Mouse (Mus musculus) heart, embryonic 11.5 days (tissue): ENCODE measurements around the gene Nxf1. TPM values are rescaled to one million over a fixed set of nuclear protein-coding genes. Genes with fewer than 3 reads are reported as not detected.
"Not testable (repeated sequence)": the region's sequence is repeated elsewhere in the genome, so short reads cannot be mapped to it uniquely, and the experiment has no call there.

Experiments
- ATAC-seq: fragments of 200-750 bp; cut with Nextera tagmentation; replicated peaks from 2 replicates; pipeline ENCODE4 v1.8.0; 2017; ENCODE audit warnings: moderate library complexity; ENCODE audit not compliant: insufficient number of reproducible peaks, low FRiP score, low TSS enrichment
- H3K27ac ChIP-seq: fragments of 300-500 bp; sonication (generic); 2 replicates; pipeline ENCODE4 v1.5.1; 2014; ENCODE audit warnings: mild to moderate bottlenecking, low read depth, low read length
- H3K27me3 ChIP-seq: fragments of 300-500 bp; sonication (generic); 2 replicates; pipeline ENCODE4 v1.6.1; 2014; ENCODE audit warnings: mild to moderate bottlenecking, low read length, mixed read lengths; ENCODE audit not compliant: control insufficient read depth, insufficient read depth
- H3K36me3 ChIP-seq: fragments of 300-500 bp; sonication (generic); 2 replicates; pipeline ENCODE4 v1.6.1; 2014; ENCODE audit warnings: mild to moderate bottlenecking, low read length, moderate library complexity, mixed read lengths; ENCODE audit not compliant: control insufficient read depth, insufficient read depth
- H3K4me1 ChIP-seq: fragments of 300-500 bp; sonication (generic); 2 replicates; pipeline ENCODE4 v1.6.1; 2014; ENCODE audit warnings: low read length; ENCODE audit not compliant: control insufficient read depth, insufficient read depth
- H3K4me2 ChIP-seq: fragments of 300-500 bp; sonication (generic); 2 replicates; pipeline ENCODE4 v1.6.1; 2014; ENCODE audit warnings: mild to moderate bottlenecking, moderate library complexity
- H3K4me3 ChIP-seq: fragments of 300-500 bp; sonication (generic); 2 replicates; pipeline ENCODE4 v1.5.1; 2014; ENCODE audit warnings: low read depth, low read length
- H3K9ac ChIP-seq: fragments of 300-500 bp; sonication (generic); 2 replicates; pipeline ENCODE4 v1.6.1; 2014; ENCODE audit warnings: mild to moderate bottlenecking, low read depth, low read length, moderate library complexity
- H3K9me3 ChIP-seq: fragments of 300-500 bp; sonication (generic); replicated peaks from 2 replicates; pipeline ENCODE4 v1.6.1; 2016; ENCODE audit warnings: low read length; ENCODE audit not compliant: control insufficient read depth
- WGBS: fragments of 180-500 bp; shearing (Covaris S2); extraction: QIAGEN DNeasy Blood & Tissue Kit; methylation state at CpG from one replicate; pipeline ENCODE4 v1.1.7; 2014; ENCODE audit not compliant: insufficient replicate concordance; 5-methylcytosine and 5-hydroxymethylcytosine counted together
- polyA plus RNA-seq: library from polyadenylated mRNA; unstranded; fragments of >200 nt; fragmentation: Nextera tagmentation; extraction: Ambion mirVana; gene quantifications from 2 replicates; pipeline ENCODE4 v1.2.1, GENCODE M21; 2014

Gene Nxf1
- polyA plus RNA-seq, 1 experiment from 2014 or later = 126 TPM

DNA sequence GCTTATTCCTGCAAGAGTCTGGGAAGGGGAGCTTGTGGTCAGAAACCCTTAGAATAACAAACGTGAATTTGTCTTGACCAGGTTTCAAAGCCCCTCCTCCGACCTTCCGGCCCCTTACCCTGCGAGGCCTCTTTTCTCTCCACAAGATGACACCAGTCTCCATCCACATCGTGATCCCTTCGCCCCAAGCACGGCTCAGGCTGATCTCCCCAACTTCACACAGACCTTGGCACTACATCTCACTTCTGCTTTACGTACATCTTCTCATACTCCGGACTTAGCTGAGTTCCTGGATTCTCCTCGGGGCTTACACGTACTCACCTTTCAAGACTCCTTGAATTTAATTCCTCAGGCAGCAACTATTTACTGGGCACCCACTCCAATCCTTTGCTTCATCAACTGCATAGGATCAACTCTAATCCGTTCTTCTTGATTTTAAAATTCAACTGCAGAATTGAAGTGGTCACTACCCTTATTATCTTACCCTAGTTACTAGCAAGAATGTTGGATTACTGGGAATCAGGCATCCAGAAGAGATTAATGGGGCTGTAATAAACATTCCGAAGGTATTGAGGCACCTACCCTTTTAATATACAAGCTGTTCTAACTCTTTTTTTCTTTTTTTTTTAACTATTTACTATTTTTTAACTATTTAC lies 42.7 kb upstream of the Nxf1 start:
- no peaks in the 10 kb centered on the region for H3K9me3 ChIP-seq
- H3K27me3 ChIP-seq = no peaks in the 10 kb centered on the region
- peak overlapping the region; percentile 88 for H3K27ac ChIP-seq
- H3K4me1 ChIP-seq = peaks cover 17% of the 10 kb centered on the region
- peak overlapping the region; percentile 72 for H3K4me3 ChIP-seq
- H3K36me3 ChIP-seq = peaks cover 18% of the 10 kb centered on the region
- WGBS = 8% methylated on average over 13 of the region's 13 CpGs
- H3K4me2 ChIP-seq = peak overlapping the region; percentile 68
- ATAC-seq = no peak
- peak overlapping the region; percentile 90 for H3K9ac ChIP-seq

DNA sequence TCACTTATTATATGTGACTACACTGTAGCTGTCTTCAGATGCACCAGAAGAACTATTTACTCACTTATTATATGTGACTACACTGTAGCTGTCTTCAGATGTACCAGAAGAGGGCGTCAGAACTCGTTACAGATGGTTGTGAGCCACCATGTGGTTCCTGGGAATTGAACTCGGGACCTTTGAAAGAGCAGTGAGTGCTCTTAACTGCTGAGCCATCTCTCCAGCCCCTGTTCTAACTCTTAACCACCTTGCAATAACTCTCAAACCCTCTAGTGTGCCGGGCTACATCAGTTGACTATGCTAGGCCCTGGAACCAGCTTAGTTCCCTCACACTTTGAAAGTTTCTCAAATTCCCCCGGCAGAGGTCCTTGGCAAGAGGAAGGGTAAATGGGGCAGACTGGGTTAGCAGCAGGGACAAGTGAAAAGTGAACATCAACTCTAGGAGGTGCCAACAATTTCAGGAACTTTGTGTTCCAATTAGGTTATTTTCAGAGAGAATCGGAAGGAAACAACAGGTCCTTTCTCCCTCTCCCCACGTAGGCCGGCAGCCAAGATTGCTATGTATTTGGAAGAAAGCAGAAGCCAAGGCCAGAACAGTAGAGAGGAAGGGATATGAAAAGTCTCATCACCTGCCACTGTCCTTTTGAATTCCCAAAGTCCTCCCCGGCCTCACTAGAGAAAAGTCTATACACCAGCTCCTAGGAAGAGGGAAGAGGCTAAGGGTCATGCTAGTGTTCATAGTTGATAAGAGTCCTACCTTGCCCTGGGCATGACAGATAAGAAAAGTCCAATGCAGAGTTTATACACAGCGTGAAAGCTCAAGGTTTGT lies 42.0 kb upstream of the Nxf1 start:
- Histone ChIP-seq H3K27ac (peak overlapping the region; percentile 86), H3K9me3 (no peaks in the 10 kb centered on the region)

DNA sequence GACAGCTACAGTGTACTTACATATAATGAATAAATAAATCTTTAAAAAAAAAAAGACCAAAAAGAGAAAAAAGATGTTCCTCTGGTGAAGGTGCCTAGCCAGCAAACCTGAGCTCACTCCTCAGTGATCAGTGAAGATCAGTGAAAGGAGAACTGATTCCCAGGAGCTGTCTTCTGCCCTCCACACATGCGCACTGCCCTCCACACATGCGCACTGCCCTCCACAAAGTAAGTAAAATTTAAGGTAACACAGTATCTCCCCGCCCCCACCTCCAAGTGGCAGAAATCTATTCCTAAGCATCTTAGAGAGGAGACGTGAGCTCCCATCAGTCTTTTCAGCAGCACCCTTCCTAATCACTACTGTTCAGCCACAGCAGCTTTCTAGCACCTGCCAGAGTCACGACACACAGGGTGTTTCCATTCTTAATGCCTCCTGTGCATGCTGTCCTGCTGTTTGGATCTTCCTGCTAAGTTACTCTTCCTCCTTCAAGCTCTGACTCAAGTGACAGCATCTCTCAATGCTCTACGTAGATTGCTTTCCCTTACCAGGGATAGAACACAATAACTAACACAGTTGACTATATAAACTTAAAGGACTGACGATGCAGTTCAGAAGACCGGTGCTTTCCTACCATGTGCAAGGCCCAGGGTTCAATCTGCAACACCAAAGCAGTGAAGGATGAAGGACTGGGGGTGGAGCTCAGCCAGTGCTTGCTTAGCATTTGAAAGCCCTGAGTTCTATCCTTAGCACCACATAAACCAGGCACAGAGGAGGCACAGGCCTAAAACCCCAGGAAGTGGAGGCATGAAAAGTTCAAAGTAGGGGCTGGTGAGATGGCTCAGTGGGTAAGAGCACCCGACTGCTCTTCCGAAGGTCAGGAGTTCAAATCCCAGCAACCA lies 40.8 kb upstream of the Nxf1 start:
- Histone ChIP-seq H3K9me3 (no peaks in the 10 kb centered on the region), H3K4me3 (no peak overlapping the region), H3K27me3 (no peaks in the 10 kb centered on the region), H3K4me2 (no peak overlapping the region), H3K27ac (peak overlapping the region; percentile 47), H3K9ac (no peak overlapping the region), H3K4me1 (peaks cover 13% of the 10 kb centered on the region), H3K36me3 (peaks cover 7% of the 10 kb centered on the region)
- no peak for ATAC-seq
- 69% methylated on average over 10 of the region's 10 CpGs for WGBS

More for the DNA sequence above, 42.0 kb upstream of the Nxf1 start:
- Histone ChIP-seq H3K9ac (no peak overlapping the region), H3K27me3 (no peaks in the 10 kb centered on the region), H3K4me3 (peak overlapping the region; percentile 72; the same call in 1 of the 2 replicates), H3K4me2 (peak overlapping the region; percentile 33; the same call in 1 of the 2 replicates), H3K4me1 (peaks cover 17% of the 10 kb centered on the region), H3K36me3 (peaks cover 13% of the 10 kb centered on the region)
- ATAC-seq = peak; percentile 65; the same call in 1 of the 2 replicates
- WGBS = 70% methylated on average over 10 of the region's 10 CpGs

DNA sequence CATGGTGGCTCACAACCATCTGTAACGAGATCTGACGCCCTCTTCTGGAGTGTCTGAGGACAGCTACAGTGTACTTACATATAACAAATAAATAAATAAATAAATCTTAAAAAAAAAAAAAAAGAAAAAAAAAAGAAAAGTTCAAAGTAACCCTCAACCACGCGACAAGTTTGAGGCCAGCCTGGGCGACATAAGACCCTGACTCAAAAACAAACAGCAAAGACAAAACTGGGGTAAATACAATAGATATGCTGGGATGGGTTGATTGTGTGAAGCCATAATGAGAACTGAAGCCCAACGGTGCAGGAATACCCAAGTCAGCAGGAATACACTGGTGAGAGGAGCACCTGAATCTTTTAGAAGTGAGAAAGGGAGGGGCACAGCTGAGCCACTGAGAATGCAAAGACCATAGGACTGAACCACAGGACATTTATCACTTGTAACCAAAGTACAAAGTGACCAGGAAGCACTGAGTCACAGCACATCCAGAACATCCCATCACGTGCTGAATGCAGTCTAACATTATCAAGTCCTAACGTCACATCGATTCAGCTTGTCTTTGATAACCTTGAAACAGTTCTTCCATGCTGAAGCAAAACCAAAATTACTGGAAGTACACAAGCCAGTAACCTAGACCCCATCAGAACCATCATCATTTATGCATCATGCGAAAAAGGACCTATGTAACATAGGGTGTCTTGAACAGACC lies 40.0 kb upstream of the Nxf1 start:
- no peak for ATAC-seq
- 0 out of 2 replicates have a peak overlapping the region, but pooled peaks have one; percentile 7 for H3K27ac ChIP-seq
- 70% methylated on average over 8 of the region's 10 CpGs for WGBS

DNA sequence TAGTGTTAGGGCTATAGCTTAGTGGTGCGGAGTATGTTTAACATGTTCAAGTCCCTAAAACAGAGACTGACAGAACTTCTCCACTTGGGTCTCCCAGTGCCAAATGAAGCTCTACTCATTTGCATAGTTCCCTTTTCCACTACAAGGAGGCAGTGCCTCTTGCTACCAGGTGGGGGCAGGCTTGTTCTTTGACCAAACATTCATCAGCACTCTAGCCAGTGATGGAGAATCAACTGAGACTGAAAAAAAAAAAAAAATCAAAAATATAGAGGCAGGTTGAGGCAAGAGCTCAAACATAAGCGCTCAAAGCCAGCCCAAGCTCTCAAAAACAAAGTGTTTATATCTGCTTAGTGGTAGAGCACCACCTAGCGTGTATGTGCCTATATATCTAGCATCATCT lies 38.5 kb upstream of the Nxf1 start:
- Histone ChIP-seq H3K36me3 (no peaks in the 10 kb centered on the region), H3K27ac (no peak overlapping the region), H3K4me1 (peaks cover 9% of the 10 kb centered on the region), H3K27me3 (no peaks in the 10 kb centered on the region), H3K9ac (no peak overlapping the region), H3K4me3 (no peak overlapping the region), H3K4me2 (no peak overlapping the region), H3K9me3 (no peaks in the 10 kb centered on the region)
- 67% methylated on average over 3 of the region's 3 CpGs for WGBS
- no peak for ATAC-seq

More for the DNA sequence above, 40.0 kb upstream of the Nxf1 start:
- Histone ChIP-seq H3K36me3 (peaks cover 2% of the 10 kb centered on the region; the same call in 1 of the 2 replicates), H3K9ac (no peak overlapping the region), H3K4me1 (peaks cover 9% of the 10 kb centered on the region), H3K9me3 (no peaks in the 10 kb centered on the region), H3K4me2 (no peak overlapping the region), H3K27me3 (no peaks in the 10 kb centered on the region), H3K4me3 (no peak overlapping the region)

DNA sequence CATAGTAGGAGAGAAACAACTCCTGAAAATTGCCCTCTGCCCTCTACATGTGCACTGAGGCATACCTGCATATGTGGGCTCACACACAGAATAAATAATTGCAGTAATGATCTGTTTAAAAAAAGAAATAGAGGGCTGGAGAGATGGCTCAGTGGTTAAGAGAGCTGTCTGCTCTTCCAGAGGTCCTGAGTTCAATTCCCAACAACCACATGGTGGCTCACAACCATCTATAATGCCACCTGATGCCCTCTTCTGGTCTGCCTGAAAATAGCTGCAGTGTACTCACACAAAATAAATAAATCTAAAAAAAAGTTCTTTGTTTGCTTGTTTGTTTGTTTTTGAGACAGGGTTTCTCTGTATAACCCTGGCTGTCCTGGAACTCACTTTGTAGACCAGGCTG lies 37.8 kb upstream of the Nxf1 start:
- not testable (repeated sequence) for H3K36me3 ChIP-seq, H3K4me2 ChIP-seq, H3K27ac ChIP-seq, H3K4me3 ChIP-seq, ATAC-seq, H3K27me3 ChIP-seq, H3K4me1 ChIP-seq, H3K9ac ChIP-seq, H3K9me3 ChIP-seq

DNA sequence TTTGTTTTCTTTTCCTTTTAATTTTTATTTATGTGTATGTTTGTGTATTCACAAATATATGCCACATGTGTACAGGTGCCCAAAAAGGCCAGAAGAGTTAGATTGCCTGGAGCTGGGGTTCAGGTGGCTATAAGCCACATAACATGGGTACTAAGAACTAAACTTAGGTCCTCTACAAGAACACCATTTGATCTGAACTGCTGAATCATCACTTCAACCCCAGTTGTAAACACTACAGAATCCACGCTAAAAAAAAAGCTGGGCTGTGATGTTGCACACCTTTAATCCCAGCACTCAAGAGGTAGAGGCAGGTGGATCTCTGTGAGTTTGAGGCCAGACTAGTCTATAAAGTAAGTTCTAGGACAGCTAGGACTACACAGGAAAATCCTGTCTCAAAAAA lies 35.5 kb upstream of the Nxf1 start:
- peak overlapping the region; percentile 92 for H3K4me2 ChIP-seq
- no peak overlapping the region for H3K9ac ChIP-seq
- 74% methylated on average over 1 of the region's 1 CpGs for WGBS

DNA sequence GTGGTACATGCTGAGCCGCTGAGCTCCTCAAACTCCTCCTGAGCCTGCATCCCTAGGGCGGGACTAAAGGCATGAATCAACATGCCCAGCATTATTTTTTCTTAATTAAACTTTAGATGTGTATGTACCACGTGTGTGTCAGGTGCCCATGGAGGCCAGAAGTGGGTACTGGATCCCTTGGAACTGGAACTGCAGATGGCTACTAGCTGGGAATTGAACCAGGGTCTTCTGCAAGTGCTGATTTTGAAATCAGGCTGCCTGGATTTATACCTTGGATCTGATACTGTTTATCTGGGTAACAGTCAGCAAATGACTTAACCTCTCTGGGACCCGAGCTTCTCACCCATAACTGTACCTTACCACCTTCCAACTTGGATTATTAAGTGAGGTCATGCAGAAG lies 34.9 kb upstream of the Nxf1 start:
- H3K27me3 ChIP-seq = no peaks in the 10 kb centered on the region
- H3K4me3 ChIP-seq = peak overlapping the region; percentile 80
- no peak for ATAC-seq
- WGBS = 56% methylated on average over 4 of the region's 4 CpGs
- H3K4me1 ChIP-seq = peaks cover 15% of the 10 kb centered on the region
- H3K9me3 ChIP-seq = no peaks in the 10 kb centered on the region
- H3K4me2 ChIP-seq = peak overlapping the region; percentile 92
- peak overlapping the region; percentile 96 for H3K27ac ChIP-seq
- peaks cover 20% of the 10 kb centered on the region for H3K36me3 ChIP-seq
- H3K9ac ChIP-seq = peak overlapping the region; percentile 95

More for the DNA sequence above, 35.5 kb upstream of the Nxf1 start:
- Histone ChIP-seq H3K27ac (no peak overlapping the region), H3K36me3 (peaks cover 16% of the 10 kb centered on the region), H3K4me1 (peaks cover 15% of the 10 kb centered on the region), H3K9me3 (no peaks in the 10 kb centered on the region), H3K4me3 (no peak overlapping the region), H3K27me3 (no peaks in the 10 kb centered on the region)
- no peak for ATAC-seq
